Mouse (Mus musculus) liver, adult 2 months (tissue): ENCODE measurements around the gene Trrap.

Experiments used
- CTCF ChIP-seq: fragments of 200-500 bp; IDR thresholded peaks from 2 replicates; pipeline ENCODE4 v1.5.1; 2011; ENCODE audit warnings: low read depth, low read length, control low read depth
- POLR2A ChIP-seq: fragments of 200-500 bp; IDR thresholded peaks from 2 replicates; pipeline ENCODE4 v1.6.1; 2011; ENCODE audit warnings: low read length, control low read depth; ENCODE audit not compliant: insufficient read depth; ENCODE audit errors: extremely low read depth

GRCm38 (mm10) chr5:144904356-144905134, 137.0 kb downstream of the Trrap start:
- TF ChIP-seq POLR2A (no peak), CTCF (no peak)
